In genomic region chr1:134803286-134804117, GRCm38 (mm10) we compare ENCODE assay signal across 8 mouse cellular contexts.
DNase-seq lines count a peak whose midpoint lies in the region; ATAC-seq and TF ChIP-seq lines count a peak whose summit lies in the region.

No protein-coding gene starts in this region.

- H3K9ac ChIP-seq in hindbrain, embryonic 14.5 days, result no peak overlapping the region

- H3K36me3 ChIP-seq in hindbrain, embryonic 10.5 days, result peaks cover 15% of the 10 kb centered on the region
- peaks cover 4% of the 10 kb centered on the region; the same call in 1 of the 2 replicates for H3K36me3 ChIP-seq in hindbrain, embryonic 14.5 days (replicated peaks; ENCODE audit: control insufficient read depth, insufficient read depth)
- H3K36me3 ChIP-seq in heart, embryonic 10.5 days, result peaks cover 14% of the 10 kb centered on the region
- peaks cover 45% of the 10 kb centered on the region for H3K36me3 ChIP-seq in megakaryocyte, embryonic 14.5 days (replicated peaks; ENCODE audit: low read length)

- ATAC-seq in hindbrain, embryonic 14.5 days (ENCODE audit: low FRiP score), result no peak

- H3K27ac ChIP-seq in hindbrain, embryonic 10.5 days, result peak overlapping the region; percentile 31; the same call in 1 of the 2 replicates
- H3K27ac ChIP-seq in hindbrain, embryonic 14.5 days, result no peak overlapping the region
- H3K27ac ChIP-seq in bone marrow macrophage, adult 2 months (ENCODE audit: insufficient read depth, low read depth, low read length), result peak overlapping the region; percentile 23
- peak overlapping the region; percentile 82 for H3K27ac ChIP-seq in heart, embryonic 10.5 days

- H3K4me3 ChIP-seq in hindbrain, embryonic 10.5 days, result no peak overlapping the region
- no peak overlapping the region for H3K4me3 ChIP-seq in hindbrain, embryonic 14.5 days (replicated peaks; ENCODE audit: low read length)
- H3K4me3 ChIP-seq in bone marrow macrophage, adult 2 months (ENCODE audit: insufficient read depth, low read length), result peak overlapping the region; percentile 6; the same call in 1 of the 2 replicates
- no peak overlapping the region for H3K4me3 ChIP-seq in heart, embryonic 10.5 days
- H3K4me3 ChIP-seq in megakaryocyte, embryonic 14.5 days (replicated peaks), result peak overlapping the region; percentile 55

- peaks cover 8% of the 10 kb centered on the region; the same call in 1 of the 2 replicates for H3K9me3 ChIP-seq in hindbrain, embryonic 10.5 days
- H3K9me3 ChIP-seq in hindbrain, embryonic 14.5 days (ENCODE audit: control insufficient read depth, low read length), result 0 out of 2 replicates have a peak, but pooled peaks cover 4% of the 10 kb centered on the region
- peaks cover 7% of the 10 kb centered on the region; the same call in 1 of the 2 replicates for H3K9me3 ChIP-seq in heart, embryonic 10.5 days
- peaks cover 4% of the 10 kb centered on the region; the same call in 1 of the 2 replicates for H3K9me3 ChIP-seq in megakaryocyte, embryonic 14.5 days

- DNase-seq in hindbrain, embryonic 10.5 days (ENCODE audit: low spot score), result no peak
- DNase-seq in hindbrain, embryonic 14.5 days (ENCODE audit: low spot score), result no peak
- DNase-seq in heart, embryonic 10.5 days (ENCODE audit: low spot score), result peak; percentile 78
- peak; percentile 79 for DNase-seq in kidney, postnatal 14 days
- DNase-seq in cerebellum, postnatal 36 days, result no peak
- DNase-seq in thymus, postnatal 36 days, result no peak

- WGBS in hindbrain, embryonic 10.5 days, result 79% methylated on average over 16 of the region's 16 CpGs
- WGBS in hindbrain, embryonic 14.5 days, result 65% methylated on average over 16 of the region's 16 CpGs
- 52% methylated on average over 16 of the region's 16 CpGs for WGBS in heart, embryonic 10.5 days

- TF ChIP-seq POLR2A in bone marrow macrophage, adult 2 months (IDR thresholded peaks at IDR 0.05; ENCODE audit: borderline replicate concordance, low read depth, low read length), result no peak

- H3K4me2 ChIP-seq in hindbrain, embryonic 14.5 days (replicated peaks), result no peak overlapping the region

- no peak for TF ChIP-seq CTCF in bone marrow macrophage, adult 2 months (IDR thresholded peaks at IDR 0.05; ENCODE audit: low read depth, low read length)

- H3K27me3 ChIP-seq in hindbrain, embryonic 10.5 days (ENCODE audit: insufficient read depth, poor library complexity, severe bottlenecking), result no peaks in the 10 kb centered on the region
- no peaks in the 10 kb centered on the region for H3K27me3 ChIP-seq in hindbrain, embryonic 14.5 days (ENCODE audit: control insufficient read depth, insufficient read depth, low read length)
- H3K27me3 ChIP-seq in heart, embryonic 10.5 days (ENCODE audit: insufficient read depth, poor library complexity, severe bottlenecking), result no peaks in the 10 kb centered on the region
- no peaks in the 10 kb centered on the region for H3K27me3 ChIP-seq in megakaryocyte, embryonic 14.5 days (replicated peaks)

- H3K4me1 ChIP-seq in hindbrain, embryonic 10.5 days (replicated peaks), result peaks cover 25% of the 10 kb centered on the region
- H3K4me1 ChIP-seq in hindbrain, embryonic 14.5 days (replicated peaks; ENCODE audit: control insufficient read depth, insufficient read depth, low read length), result 0 out of 2 replicates have a peak, but pooled peaks cover 14% of the 10 kb centered on the region
- H3K4me1 ChIP-seq in bone marrow macrophage, adult 2 months (ENCODE audit: control insufficient read depth, insufficient read depth, low read length), result peaks cover 21% of the 10 kb centered on the region
- H3K4me1 ChIP-seq in heart, embryonic 10.5 days, result peaks cover 42% of the 10 kb centered on the region
- no peaks in the 10 kb centered on the region for H3K4me1 ChIP-seq in megakaryocyte, embryonic 14.5 days

Comparison
In these comparisons a context has a peak if more than half of its experiments do, and no peak if none do; other contexts are left out.
1. DNase-seq: peak in heart, embryonic 10.5 days (single experiment) and kidney, postnatal 14 days (single experiment); none in hindbrain, embryonic 10.5 days (single experiment), hindbrain, embryonic 14.5 days (single experiment), cerebellum, postnatal 36 days (0 of 2) and thymus, postnatal 36 days (0 of 2).
2. H3K4me3 ChIP-seq: peak in bone marrow macrophage, adult 2 months (single experiment) and megakaryocyte, embryonic 14.5 days (single experiment); none in hindbrain, embryonic 10.5 days (single experiment), hindbrain, embryonic 14.5 days (single experiment) and heart, embryonic 10.5 days (single experiment).